Mouse (Mus musculus): ENCODE results near the gene Gm45799.

- no peak for TF ChIP-seq POLR2A (IDR thresholded peaks at IDR 0.05; ENCODE audit: borderline replicate concordance, low read depth, low read length)
- TF ChIP-seq CTCF (IDR thresholded peaks at IDR 0.05; ENCODE audit: low read depth, low read length): no peak
Measured at GRCm38 (mm10) chr7:105640894-105641255, 523 bp downstream of the Gm45799 start.
